ENCODE assay signal across 12 mouse cellular contexts in genomic region chr5:114806636-114807035, GRCm38 (mm10). TPM values are rescaled to one million over a fixed set of nuclear protein-coding genes. Genes with fewer than 3 reads are reported as not detected.
DNase-seq lines count a peak whose midpoint lies in the region; ATAC-seq and TF ChIP-seq lines count a peak whose summit lies in the region.
"Had no signal": no experiment of that assay in that cellular context is flagged by ENCODE, and none has a peak within 500 bp of the region (broad histone marks: within the 10 kb centered on the region; RNA-seq: fewer than 3 reads in every experiment).

No protein-coding gene starts in this region.

- 0 out of 2 replicates have a peak overlapping the region, but pooled peaks have one; percentile 40 for H3K9ac ChIP-seq in embryonic facial prominence, embryonic 13.5 days
- no peak overlapping the region for H3K9ac ChIP-seq in intestine, embryonic 16.5 days (ENCODE audit: low read depth, low read length)
- no peak overlapping the region for H3K9ac ChIP-seq in intestine, embryonic 15.5 days
- 0 out of 2 replicates have a peak overlapping the region, but pooled peaks have one; percentile 27 for H3K9ac ChIP-seq in stomach, postnatal 0 days (ENCODE audit: low read length)

- H3K4me1 ChIP-seq in embryonic facial prominence, embryonic 13.5 days: peaks cover 29% of the 10 kb centered on the region
- peaks cover 45% of the 10 kb centered on the region for H3K4me1 ChIP-seq in embryonic facial prominence, embryonic 10.5 days
- H3K4me1 ChIP-seq in intestine, embryonic 16.5 days (ENCODE audit: control insufficient read depth, insufficient read depth, low read length): 0 out of 2 replicates have a peak, but pooled peaks cover 3% of the 10 kb centered on the region
- H3K4me1 ChIP-seq in intestine, embryonic 15.5 days (replicated peaks): no peaks in the 10 kb centered on the region; the same call in 1 of the 2 replicates
- H3K4me1 ChIP-seq in testis, adult 2 months (ENCODE audit: control insufficient read depth, insufficient read depth, low read length): peaks cover 2% of the 10 kb centered on the region; the same call in 1 of the 2 replicates
- H3K4me1 ChIP-seq in stomach, postnatal 0 days (replicated peaks; ENCODE audit: control insufficient read depth, insufficient read depth): no peaks in the 10 kb centered on the region

- peak overlapping the region; percentile 72 for H3K27ac ChIP-seq in embryonic facial prominence, embryonic 13.5 days
- no peak overlapping the region for H3K27ac ChIP-seq in embryonic facial prominence, embryonic 10.5 days (replicated peaks)
- peak overlapping the region; percentile 26; the same call in 1 of the 2 replicates for H3K27ac ChIP-seq in intestine, embryonic 16.5 days (ENCODE audit: low read length)
- H3K27ac ChIP-seq in intestine, embryonic 15.5 days: no peak overlapping the region
- peak overlapping the region; percentile 3; the same call in 1 of the 2 replicates for H3K27ac ChIP-seq in testis, adult 2 months (ENCODE audit: control insufficient read depth, insufficient read depth, low read depth, low read length)
- peak overlapping the region; percentile 63 for H3K27ac ChIP-seq in stomach, postnatal 0 days (replicated peaks)

- TF ChIP-seq EP300 in stomach, postnatal 0 days (optimal IDR thresholded peaks at IDR 0.05): no peak

- no peak for TF ChIP-seq CTCF in testis, adult 2 months (IDR thresholded peaks at IDR 0.05; ENCODE audit: control insufficient read depth, insufficient read depth, insufficient replicate concordance, low read depth, low read length)
- no peak for TF ChIP-seq CTCF in stomach, postnatal 0 days (IDR thresholded peaks at IDR 0.05; ENCODE audit: low read depth)

- DNase-seq in embryonic facial prominence, embryonic 10.5 days (ENCODE audit: low spot score): no peak
- no peak for DNase-seq in testis, postnatal 10 days (ENCODE audit: low spot score)
- no peak for DNase-seq in stomach, postnatal 0 days (ENCODE audit: low spot score)
- DNase-seq: layer of hippocampus, postnatal 36 days had no signal

- H3K36me3 ChIP-seq in embryonic facial prominence, embryonic 13.5 days: peaks cover 86% of the 10 kb centered on the region
- H3K36me3 ChIP-seq in embryonic facial prominence, embryonic 10.5 days (replicated peaks): peaks cover 98% of the 10 kb centered on the region
- peaks cover 19% of the 10 kb centered on the region; the same call in 1 of the 2 replicates for H3K36me3 ChIP-seq in intestine, embryonic 16.5 days (ENCODE audit: control insufficient read depth, insufficient read depth, low read length)
- peaks cover 28% of the 10 kb centered on the region for H3K36me3 ChIP-seq in intestine, embryonic 15.5 days
- peaks cover 2% of the 10 kb centered on the region for H3K36me3 ChIP-seq in testis, adult 2 months (ENCODE audit: control insufficient read depth, insufficient read depth, low read length)
- H3K36me3 ChIP-seq in stomach, postnatal 0 days (ENCODE audit: control insufficient read depth, insufficient read depth, low read length): peaks cover 16% of the 10 kb centered on the region; the same call in 1 of the 2 replicates

- no peak for TF ChIP-seq POLR2A in testis, adult 2 months (IDR thresholded peaks at IDR 0.05; ENCODE audit: control insufficient read depth, low read depth, low read length)

- H3K27me3 ChIP-seq in embryonic facial prominence, embryonic 13.5 days: no peaks in the 10 kb centered on the region
- no peaks in the 10 kb centered on the region for H3K27me3 ChIP-seq in embryonic facial prominence, embryonic 10.5 days (replicated peaks; ENCODE audit: low read depth, poor library complexity, severe bottlenecking)
- no peaks in the 10 kb centered on the region for H3K27me3 ChIP-seq in intestine, embryonic 16.5 days (replicated peaks; ENCODE audit: control insufficient read depth, insufficient read depth, low read length)
- no peaks in the 10 kb centered on the region for H3K27me3 ChIP-seq in intestine, embryonic 15.5 days (replicated peaks)
- no peaks in the 10 kb centered on the region for H3K27me3 ChIP-seq in testis, adult 2 months (ENCODE audit: control insufficient read depth, insufficient read depth, low read length)
- no peaks in the 10 kb centered on the region for H3K27me3 ChIP-seq in stomach, postnatal 0 days (ENCODE audit: control insufficient read depth, insufficient read depth, low read length)
- H3K27me3 ChIP-seq: Patski had no signal

- no peak overlapping the region for H3K4me2 ChIP-seq in embryonic facial prominence, embryonic 13.5 days
- no peak overlapping the region for H3K4me2 ChIP-seq in intestine, embryonic 16.5 days (ENCODE audit: low read depth, low read length)
- H3K4me2 ChIP-seq in intestine, embryonic 15.5 days (replicated peaks): no peak overlapping the region
- no peak overlapping the region; the same call in 1 of the 2 replicates for H3K4me2 ChIP-seq in stomach, postnatal 0 days (replicated peaks; ENCODE audit: low read depth)

- 89% methylated on average over 8 of the region's 8 CpGs for WGBS in embryonic facial prominence, embryonic 13.5 days
- 87% methylated on average over 8 of the region's 8 CpGs for WGBS in embryonic facial prominence, embryonic 10.5 days
- WGBS in intestine, embryonic 16.5 days: 83% methylated on average over 8 of the region's 8 CpGs
- WGBS in intestine, embryonic 15.5 days: 89% methylated on average over 8 of the region's 8 CpGs
- 78% methylated on average over 8 of the region's 8 CpGs for WGBS in stomach, postnatal 0 days

- H3K9me3 ChIP-seq in embryonic facial prominence, embryonic 13.5 days: no peaks in the 10 kb centered on the region
- H3K9me3 ChIP-seq in embryonic facial prominence, embryonic 10.5 days: no peaks in the 10 kb centered on the region
- H3K9me3 ChIP-seq in intestine, embryonic 16.5 days (ENCODE audit: control insufficient read depth, low read length): no peaks in the 10 kb centered on the region
- H3K9me3 ChIP-seq in intestine, embryonic 15.5 days: no peaks in the 10 kb centered on the region
- no peaks in the 10 kb centered on the region for H3K9me3 ChIP-seq in stomach, postnatal 0 days (ENCODE audit: control insufficient read depth, low read length)

- H3K4me3 ChIP-seq in embryonic facial prominence, embryonic 13.5 days: no peak overlapping the region
- H3K4me3 ChIP-seq in embryonic facial prominence, embryonic 10.5 days: no peak overlapping the region
- no peak overlapping the region for H3K4me3 ChIP-seq in intestine, embryonic 16.5 days (ENCODE audit: low read length)
- no peak overlapping the region for H3K4me3 ChIP-seq in intestine, embryonic 15.5 days (replicated peaks)
- no peak overlapping the region for H3K4me3 ChIP-seq in testis, adult 2 months (ENCODE audit: control insufficient read depth, low read depth, low read length)
- no peak overlapping the region for H3K4me3 ChIP-seq in stomach, postnatal 0 days (ENCODE audit: low read depth, low read length)

- no peak for ATAC-seq in embryonic facial prominence, embryonic 13.5 days (ENCODE audit: insufficient number of reproducible peaks, insufficient read depth, low FRiP score, low TSS enrichment, low read depth)
- ATAC-seq in intestine, embryonic 16.5 days: no peak
- no peak for ATAC-seq in intestine, embryonic 15.5 days
- ATAC-seq in stomach, postnatal 0 days (ENCODE audit: low FRiP score, low TSS enrichment): no peak
- ATAC-seq in erythroid progenitor cell, adult 5-6 weeks (replicated peaks; ENCODE audit: low FRiP score, poor library complexity, severe bottlenecking): no peak
- ATAC-seq: Patski had no signal

RNA-seq across cellular contexts. Expression of gene 1500011B03Rik, which starts 16.6 kb away (rescaled TPM):
- polyA plus RNA-seq in embryonic facial prominence, embryonic 13.5 days (2015; fragmentation: Nextera tagmentation; extraction: Ambion mirVana): 103 TPM in 2 replicates
- 108 TPM in 2 replicates for polyA plus RNA-seq in embryonic facial prominence, embryonic 10.5 days (2016; fragmentation: Nextera tagmentation; extraction: Ambion mirVana)
- polyA plus RNA-seq in intestine, embryonic 16.5 days (2015; fragmentation: Nextera tagmentation; extraction: Ambion mirVana): 51.5 and 54.7 TPM in 2 replicates
- 69.4 and 70.6 TPM in 2 replicates for polyA plus RNA-seq in intestine, embryonic 15.5 days (2015; fragmentation: Nextera tagmentation; extraction: Ambion mirVana)
- polyA plus RNA-seq in testis, adult 2 months (2012; rRNA removed): 51.7 and 67.4 TPM in 2 replicates
- 110 and 118 TPM in 2 replicates for polyA plus RNA-seq in stomach, postnatal 0 days (2015; fragmentation: Nextera tagmentation; extraction: Ambion mirVana)
- total RNA-seq in erythroid progenitor cell, adult 5-6 weeks (2015; ENCODE audit: low replicate concordance): 11.7 and 11.9 TPM in 2 replicates
- 14.5 TPM in 1 of 2 replicates, not detected in the other for total RNA-seq in erythroid progenitor cell, adult 5-6 weeks (2017; ENCODE audit: low replicate concordance)

RNA-seq across cellular contexts. Expression of gene Git2, which starts 31.3 kb away (rescaled TPM):
- 49.6 and 49.8 TPM in 2 replicates for polyA plus RNA-seq in embryonic facial prominence, embryonic 13.5 days (2015; fragmentation: Nextera tagmentation; extraction: Ambion mirVana)
- polyA plus RNA-seq in embryonic facial prominence, embryonic 10.5 days (2016; fragmentation: Nextera tagmentation; extraction: Ambion mirVana): 36.7 and 38.1 TPM in 2 replicates
- 27.1 and 29.9 TPM in 2 replicates for polyA plus RNA-seq in intestine, embryonic 16.5 days (2015; fragmentation: Nextera tagmentation; extraction: Ambion mirVana)
- polyA plus RNA-seq in intestine, embryonic 15.5 days (2015; fragmentation: Nextera tagmentation; extraction: Ambion mirVana): 30.7 and 31.7 TPM in 2 replicates
- polyA plus RNA-seq in testis, adult 2 months (2012; rRNA removed): 15.1 and 16.1 TPM in 2 replicates
- 14.2 and 16.1 TPM in 2 replicates for polyA plus RNA-seq in stomach, postnatal 0 days (2015; fragmentation: Nextera tagmentation; extraction: Ambion mirVana)
- total RNA-seq in erythroid progenitor cell, adult 5-6 weeks (2015; ENCODE audit: low replicate concordance): 57.0 and 59.5 TPM in 2 replicates
- 51.1 and 56.1 TPM in 2 replicates for total RNA-seq in erythroid progenitor cell, adult 5-6 weeks (2017; ENCODE audit: low replicate concordance)

RNA-seq across cellular contexts. Expression of gene Ankrd13a, which starts 32.2 kb away (rescaled TPM):
- polyA plus RNA-seq in embryonic facial prominence, embryonic 13.5 days (2015; fragmentation: Nextera tagmentation; extraction: Ambion mirVana): 45.9 and 47.0 TPM in 2 replicates
- 44.4 and 48.1 TPM in 2 replicates for polyA plus RNA-seq in embryonic facial prominence, embryonic 10.5 days (2016; fragmentation: Nextera tagmentation; extraction: Ambion mirVana)
- 12.7 and 16.7 TPM in 2 replicates for polyA plus RNA-seq in intestine, embryonic 16.5 days (2015; fragmentation: Nextera tagmentation; extraction: Ambion mirVana)
- polyA plus RNA-seq in intestine, embryonic 15.5 days (2015; fragmentation: Nextera tagmentation; extraction: Ambion mirVana): 55.1 and 55.3 TPM in 2 replicates
- 167 and 170 TPM in 2 replicates for polyA plus RNA-seq in testis, adult 2 months (2012; rRNA removed)
- polyA plus RNA-seq in stomach, postnatal 0 days (2015; fragmentation: Nextera tagmentation; extraction: Ambion mirVana): 36.4 and 41.7 TPM in 2 replicates
- total RNA-seq in erythroid progenitor cell, adult 5-6 weeks (2015; ENCODE audit: low replicate concordance): 113 and 121 TPM in 2 replicates
- total RNA-seq in erythroid progenitor cell, adult 5-6 weeks (2017; ENCODE audit: low replicate concordance): 124 and 147 TPM in 2 replicates

RNA-seq across cellular contexts. Expression of gene 4930519G04Rik, which starts 46.8 kb away (rescaled TPM):
- polyA plus RNA-seq in embryonic facial prominence, embryonic 13.5 days (2015; fragmentation: Nextera tagmentation; extraction: Ambion mirVana): 0.45 TPM in 1 of 2 replicates, not detected in the other
- polyA plus RNA-seq in embryonic facial prominence, embryonic 10.5 days (2016; fragmentation: Nextera tagmentation; extraction: Ambion mirVana): not detected in 2 replicates
- not detected in 2 replicates for polyA plus RNA-seq in intestine, embryonic 16.5 days (2015; fragmentation: Nextera tagmentation; extraction: Ambion mirVana)
- not detected in 2 replicates for polyA plus RNA-seq in intestine, embryonic 15.5 days (2015; fragmentation: Nextera tagmentation; extraction: Ambion mirVana)
- 54.0 and 68.8 TPM in 2 replicates for polyA plus RNA-seq in testis, adult 2 months (2012; rRNA removed)
- polyA plus RNA-seq in stomach, postnatal 0 days (2015; fragmentation: Nextera tagmentation; extraction: Ambion mirVana): 0.05 TPM in 1 of 2 replicates, not detected in the other
- total RNA-seq in erythroid progenitor cell, adult 5-6 weeks (2015; ENCODE audit: low replicate concordance): not detected in 2 replicates
- total RNA-seq in erythroid progenitor cell, adult 5-6 weeks (2017; ENCODE audit: low replicate concordance): not detected in 2 replicates
- total RNA-seq: layer of hippocampus, postnatal 36 days had no signal
- polyA plus RNA-seq: brain, embryonic 14.5 days; gonadal fat pad, adult 2 months had no signal

RNA-seq across cellular contexts. Expression of gene Gm9936, which starts 51.8 kb away (rescaled TPM):
- polyA plus RNA-seq in embryonic facial prominence, embryonic 13.5 days (2015; fragmentation: Nextera tagmentation; extraction: Ambion mirVana): 0.51 and 0.56 TPM in 2 replicates
- 0.08 and 0.12 TPM in 2 replicates for polyA plus RNA-seq in embryonic facial prominence, embryonic 10.5 days (2016; fragmentation: Nextera tagmentation; extraction: Ambion mirVana)
- polyA plus RNA-seq in intestine, embryonic 16.5 days (2015; fragmentation: Nextera tagmentation; extraction: Ambion mirVana): 0.10 TPM in 2 replicates
- polyA plus RNA-seq in intestine, embryonic 15.5 days (2015; fragmentation: Nextera tagmentation; extraction: Ambion mirVana): 0.09 and 0.14 TPM in 2 replicates
- polyA plus RNA-seq in testis, adult 2 months (2012; rRNA removed): not detected in 2 replicates
- polyA plus RNA-seq in stomach, postnatal 0 days (2015; fragmentation: Nextera tagmentation; extraction: Ambion mirVana): 0.06 and 0.15 TPM in 2 replicates
- total RNA-seq in erythroid progenitor cell, adult 5-6 weeks (2015; ENCODE audit: low replicate concordance): not detected in 2 replicates
- total RNA-seq in erythroid progenitor cell, adult 5-6 weeks (2017; ENCODE audit: low replicate concordance): not detected in 2 replicates
- polyA plus RNA-seq: gonadal fat pad, adult 2 months; Patski had no signal

Comparison
In these comparisons a context has a peak if more than half of its experiments do, and no peak if none do; other contexts are left out.
1. H3K27ac ChIP-seq: peak in embryonic facial prominence, embryonic 13.5 days (single experiment), intestine, embryonic 16.5 days (single experiment), testis, adult 2 months (single experiment) and stomach, postnatal 0 days (single experiment); none in embryonic facial prominence, embryonic 10.5 days (single experiment) and intestine, embryonic 15.5 days (single experiment).
2. H3K9ac ChIP-seq: peak in embryonic facial prominence, embryonic 13.5 days (single experiment) and stomach, postnatal 0 days (single experiment); none in intestine, embryonic 16.5 days (single experiment) and intestine, embryonic 15.5 days (single experiment).